Mouse (Mus musculus) kidney, adult 2 months (tissue): ENCODE measurements at regions not wholly inside any gene's neighbourhood (a gene's known extent, or its start where the extent isn't known, plus 50 kb on each side); places are given as distances from the start of the nearest gene placed in this dataset.
A peak's percentile ranks its signal among the peaks of the same experiment; 100 is the strongest.

Experiments
- DNase-seq: peaks from one replicate; pipeline ENCODE4 v3.0.0; 2021
- H3K27ac ChIP-seq: fragments of 200-500 bp; 2 replicates; pipeline ENCODE4 v1.5.1; 2012; ENCODE audit warnings: low read depth, low read length, control low read depth, inconsistent platforms; ENCODE audit not compliant: insufficient read depth
- H3K27me3 ChIP-seq: fragments of 200-500 bp; replicated peaks from 2 replicates; pipeline ENCODE4 v1.6.1; 2012; ENCODE audit warnings: mild to moderate bottlenecking, moderate library complexity, low read length, inconsistent platforms; ENCODE audit not compliant: control insufficient read depth, insufficient read depth
- H3K36me3 ChIP-seq: fragments of 200-500 bp; 2 replicates; pipeline ENCODE4 v1.6.1; 2012; ENCODE audit warnings: mild to moderate bottlenecking, moderate library complexity, low read length, inconsistent platforms; ENCODE audit not compliant: control insufficient read depth, insufficient read depth
- H3K4me1 ChIP-seq: fragments of 200-500 bp; 2 replicates; pipeline ENCODE4 v1.6.1; 2011; ENCODE audit warnings: low read length; ENCODE audit not compliant: control insufficient read depth, insufficient read depth
- H3K4me3 ChIP-seq: fragments of 200-500 bp; 2 replicates; pipeline ENCODE4 v1.5.1; 2011; ENCODE audit warnings: mild to moderate bottlenecking, low read depth, low read length, control low read depth; ENCODE audit not compliant: insufficient read depth
- CTCF ChIP-seq: fragments of 200-500 bp; conservative IDR thresholded peaks from 2 replicates; pipeline ENCODE4 v1.5.1; 2011; ENCODE audit warnings: low read depth, mild to moderate bottlenecking, control low read depth, low read length, moderate library complexity, mixed read lengths; ENCODE audit not compliant: insufficient read depth, insufficient read length
- POLR2A ChIP-seq: fragments of 200-500 bp; IDR thresholded peaks from one replicate; pipeline ENCODE4 v1.6.1; 2011; ENCODE audit warnings: low read depth, low read length, control low read depth
- WGBS: fragments of 180-500 bp; shearing (Covaris S2); methylation state at CpG from one replicate; pipeline ENCODE4 v1.1.7; 2018; 5-methylcytosine and 5-hydroxymethylcytosine counted together

DNA sequence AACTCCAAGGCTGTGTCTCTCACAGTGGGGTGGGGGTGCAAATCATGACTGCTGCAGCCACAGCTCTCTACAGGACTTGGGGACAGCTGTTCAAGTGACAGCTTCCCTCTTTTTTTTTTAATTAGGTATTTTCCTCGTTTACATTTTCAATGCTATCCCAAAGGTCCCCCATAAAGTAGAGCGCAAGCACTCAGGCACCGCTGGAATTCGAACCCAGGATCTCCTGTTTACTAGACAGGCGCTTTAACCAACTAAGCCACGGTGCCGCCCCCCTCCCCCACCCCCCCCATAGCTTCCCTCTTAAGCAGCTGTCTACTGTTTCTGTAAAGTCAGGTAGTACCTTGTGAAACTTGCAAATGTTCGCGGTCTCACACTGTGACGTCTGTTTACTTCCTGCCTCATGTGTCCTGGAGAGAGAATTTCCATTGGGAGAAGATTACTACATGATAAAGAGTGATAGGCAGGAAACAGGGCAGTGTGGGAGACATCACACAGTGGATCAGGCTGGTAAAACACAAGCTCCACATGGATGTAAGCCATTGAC is 324.7 kb downstream of the 1700129C05Rik start:
- no peaks in the 10 kb centered on the region for H3K27me3 ChIP-seq
- DNase-seq = peak; percentile 30
- no peaks in the 10 kb centered on the region for H3K4me1 ChIP-seq
- H3K4me3 ChIP-seq = no peak overlapping the region
- H3K36me3 ChIP-seq = no peaks in the 10 kb centered on the region
- TF ChIP-seq POLR2A (no peak), CTCF (no peak)
- H3K27ac ChIP-seq = no peak overlapping the region
- WGBS = 84% methylated on average over 10 of the region's 10 CpGs

GRCm38 (mm10) chr14:58816540-58816876 is 326.2 kb downstream of the 1700129C05Rik start:
- TF ChIP-seq POLR2A (no peak), CTCF (no peak)
- Histone ChIP-seq H3K4me1 (no peaks in the 10 kb centered on the region), H3K27me3 (no peaks in the 10 kb centered on the region), H3K27ac (no peak overlapping the region), H3K4me3 (no peak overlapping the region), H3K36me3 (no peaks in the 10 kb centered on the region)
- DNase-seq = no peak
- WGBS = 57% methylated on average over 1 of the region's 1 CpGs

DNA sequence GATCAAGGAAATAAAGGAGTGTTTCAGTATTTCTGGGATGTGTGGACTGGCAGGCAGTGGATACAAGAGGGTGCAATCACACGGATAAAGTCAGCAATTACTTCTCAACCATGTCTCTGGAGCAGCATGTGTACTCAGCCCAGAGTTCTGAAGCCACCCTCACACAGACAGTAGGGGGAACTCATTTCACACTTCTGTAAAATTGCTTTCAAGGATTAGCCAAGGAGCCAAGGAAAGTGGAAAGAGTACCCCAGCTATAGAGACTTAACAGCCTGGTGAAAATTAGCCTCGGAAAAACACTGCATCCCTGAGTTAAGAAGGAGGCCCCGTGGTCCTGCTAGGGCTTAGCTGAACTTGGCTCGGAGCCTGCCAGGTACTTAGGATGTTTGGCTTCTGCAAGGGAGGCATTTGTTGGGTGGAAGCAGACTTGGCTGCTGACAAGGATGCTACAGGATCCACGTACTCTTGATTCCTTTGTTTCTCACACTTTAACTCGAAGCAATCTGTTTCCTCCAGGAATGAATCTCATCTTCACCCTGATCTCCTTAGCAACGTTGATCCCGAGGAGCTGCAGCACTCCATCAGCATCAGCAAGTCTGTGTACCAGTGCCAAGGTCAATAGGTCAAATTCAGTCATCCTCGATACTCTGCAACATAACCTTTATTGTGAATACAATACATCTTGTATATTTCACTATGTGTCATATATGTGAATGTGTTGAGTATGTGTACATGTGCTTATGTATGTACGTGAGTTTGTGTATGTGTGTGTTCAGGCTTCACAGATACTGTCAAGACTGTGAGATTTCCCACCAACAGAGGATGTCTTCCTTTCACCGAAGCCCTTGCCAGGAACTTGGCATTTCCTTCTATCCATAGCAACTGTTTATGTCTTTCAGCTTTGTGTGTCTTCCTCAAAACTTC is 326.8 kb downstream of the 1700129C05Rik start:
- Histone ChIP-seq H3K4me3 (no peak overlapping the region), H3K27ac (no peak overlapping the region), H3K27me3 (no peaks in the 10 kb centered on the region), H3K4me1 (no peaks in the 10 kb centered on the region), H3K36me3 (no peaks in the 10 kb centered on the region)
- DNase-seq = no peak
- 52% methylated on average over 11 of the region's 11 CpGs for WGBS
- TF ChIP-seq POLR2A = no peak
- TF ChIP-seq CTCF = no peak

DNA sequence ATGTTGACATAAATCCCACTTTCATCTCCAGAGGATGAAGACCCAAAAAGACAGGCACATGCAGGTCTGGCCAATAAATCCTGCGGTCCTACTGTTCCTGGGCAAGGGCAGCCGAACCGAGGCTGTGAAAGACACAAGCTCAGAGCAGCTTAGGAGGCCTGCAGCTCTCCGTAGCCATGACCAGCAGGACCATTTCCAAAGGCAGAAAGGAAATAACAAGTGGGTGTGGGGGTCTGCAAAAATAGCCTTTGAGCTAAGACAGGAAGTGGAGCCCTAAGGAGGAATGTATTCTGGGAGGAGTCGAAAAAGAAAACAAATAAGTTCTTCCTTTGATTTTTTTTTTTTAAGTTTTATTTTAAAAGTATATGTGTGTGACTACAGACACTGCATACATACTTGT is 330.1 kb downstream of the 1700129C05Rik start:
- peak; percentile 74 for DNase-seq
- no peak overlapping the region for H3K4me3 ChIP-seq
- WGBS = 58% methylated on average over 5 of the region's 5 CpGs
- no peaks in the 10 kb centered on the region for H3K36me3 ChIP-seq
- TF ChIP-seq CTCF = no peak
- no peak for TF ChIP-seq POLR2A
- peak overlapping the region; percentile 86 for H3K27ac ChIP-seq
- no peaks in the 10 kb centered on the region for H3K27me3 ChIP-seq
- H3K4me1 ChIP-seq = no peaks in the 10 kb centered on the region

- Histone ChIP-seq H3K27me3 (no peaks in the 10 kb centered on the region), H3K4me3 (no peak overlapping the region), H3K4me1 (no peaks in the 10 kb centered on the region), H3K27ac (no peak overlapping the region), H3K36me3 (no peaks in the 10 kb centered on the region)
- no peak for TF ChIP-seq CTCF
- no peak for TF ChIP-seq POLR2A
- DNase-seq = no peak
These were observed 341.3 kb downstream of the 1700129C05Rik start for GRCm38 (mm10) chr14:58801402-58801861.

GRCm38 (mm10) chr14:58788190-58788945 is 354.3 kb downstream of the 1700129C05Rik start:
- Histone ChIP-seq H3K27ac (no peak overlapping the region), H3K4me3 (no peak overlapping the region), H3K4me1 (no peaks in the 10 kb centered on the region), H3K36me3 (no peaks in the 10 kb centered on the region), H3K27me3 (no peaks in the 10 kb centered on the region)
- TF ChIP-seq CTCF = no peak
- no peak for TF ChIP-seq POLR2A
- DNase-seq = no peak
- WGBS = 72% methylated on average over 10 of the region's 10 CpGs

- no peak for DNase-seq
- H3K4me1 ChIP-seq = no peaks in the 10 kb centered on the region
- no peak overlapping the region for H3K4me3 ChIP-seq
- H3K27ac ChIP-seq = no peak overlapping the region
- 67% methylated on average over 2 of the region's 2 CpGs for WGBS
- TF ChIP-seq POLR2A (no peak), CTCF (no peak)
- H3K36me3 ChIP-seq = no peaks in the 10 kb centered on the region
- no peaks in the 10 kb centered on the region for H3K27me3 ChIP-seq
These were observed 355.1 kb downstream of the 1700129C05Rik start for GRCm38 (mm10) chr14:58787618-58788017.
